Mouse (Mus musculus) stomach, embryonic 16.5 days (tissue): ENCODE results near the gene Inpp5a. TPM values are rescaled to one million over a fixed set of nuclear protein-coding genes. Genes with fewer than 3 reads are reported as not detected.

Experiments
- ATAC-seq: fragments of 200-750 bp; cut with Nextera tagmentation; 2 replicates; pipeline ENCODE4 v1.8.0; 2017; ENCODE audit warnings: moderate number of reproducible peaks, moderate TSS enrichment; ENCODE audit not compliant: insufficient read depth, low FRiP score
- H3K27ac ChIP-seq: fragments of 300-500 bp; sonication (generic); 2 replicates; pipeline ENCODE4 v1.5.1; 2014; ENCODE audit warnings: low read length
- H3K27me3 ChIP-seq: fragments of 300-500 bp; sonication (generic); 2 replicates; pipeline ENCODE4 v1.6.1; 2014; ENCODE audit warnings: low read length, control low read depth, mixed read lengths; ENCODE audit not compliant: control insufficient read depth, insufficient read depth
- H3K36me3 ChIP-seq: fragments of 300-500 bp; sonication (generic); 2 replicates; pipeline ENCODE4 v1.6.1; 2014; ENCODE audit warnings: low read length; ENCODE audit not compliant: control insufficient read depth, insufficient read depth
- H3K4me1 ChIP-seq: fragments of 300-500 bp; sonication (generic); 2 replicates; pipeline ENCODE4 v1.6.1; 2014; ENCODE audit warnings: low read length, control low read depth, mixed read lengths; ENCODE audit not compliant: control insufficient read depth, insufficient read depth
- H3K4me2 ChIP-seq: fragments of 300-500 bp; sonication (generic); 2 replicates; pipeline ENCODE4 v1.6.1; 2014; ENCODE audit warnings: low read depth, low read length, mixed read lengths
- H3K4me3 ChIP-seq: fragments of 300-500 bp; sonication (generic); replicated peaks from 2 replicates; pipeline ENCODE4 v1.5.1; 2014; ENCODE audit warnings: mild to moderate bottlenecking, low read length
- H3K9ac ChIP-seq: fragments of 300-500 bp; sonication (generic); 2 replicates; pipeline ENCODE4 v1.6.1; 2014; ENCODE audit warnings: low read length
- H3K9me3 ChIP-seq: fragments of 300-500 bp; sonication (generic); replicated peaks from 2 replicates; pipeline ENCODE4 v1.6.1; 2016; ENCODE audit warnings: low read length, control low read depth; ENCODE audit not compliant: control insufficient read depth
- WGBS: fragments of 180-500 bp; shearing (Covaris S2); extraction: QIAGEN DNeasy Blood & Tissue Kit; methylation state at CpG from one replicate; pipeline ENCODE4 v1.1.7; 2014; 5-methylcytosine and 5-hydroxymethylcytosine counted together
- polyA plus RNA-seq: library from polyadenylated mRNA; unstranded; fragments of >200 nt; fragmentation: Nextera tagmentation; extraction: Ambion mirVana; gene quantifications from 2 replicates; pipeline ENCODE4 v1.2.1, GENCODE M21; 2015

Gene Inpp5a
- polyA plus RNA-seq, 1 experiment from 2014 or later: 21.3 TPM

GRCm38 (mm10) chr7:139576064-139576686, 187.3 kb downstream of the Inpp5a start:
- no peak for ATAC-seq
- Histone ChIP-seq H3K4me1 (peaks cover 4% of the 10 kb centered on the region; the same call in 1 of the 2 replicates), H3K27me3 (peaks cover 29% of the 10 kb centered on the region), H3K4me3 (no peak overlapping the region), H3K9me3 (no peaks in the 10 kb centered on the region), H3K9ac (no peak overlapping the region), H3K4me2 (no peak overlapping the region), H3K36me3 (peaks cover 9% of the 10 kb centered on the region; the same call in 1 of the 2 replicates), H3K27ac (no peak overlapping the region)
- WGBS: 66% methylated on average over 16 of the region's 16 CpGs

- no peaks in the 10 kb centered on the region for H3K9me3 ChIP-seq
- 0 out of 2 replicates have a peak overlapping the region, but pooled peaks have one; percentile 6 for H3K4me2 ChIP-seq
- WGBS: 79% methylated on average over 21 of the region's 21 CpGs
- H3K27ac ChIP-seq: no peak overlapping the region
- ATAC-seq: no peak
- H3K9ac ChIP-seq: no peak overlapping the region
- peaks cover 21% of the 10 kb centered on the region for H3K4me1 ChIP-seq
- peaks cover 61% of the 10 kb centered on the region for H3K27me3 ChIP-seq
- H3K4me3 ChIP-seq: no peak overlapping the region
- 0 out of 2 replicates have a peak, but pooled peaks cover 9% of the 10 kb centered on the region for H3K36me3 ChIP-seq
Measured at GRCm38 (mm10) chr7:139579261-139579905, 190.5 kb downstream of the Inpp5a start.

DNA sequence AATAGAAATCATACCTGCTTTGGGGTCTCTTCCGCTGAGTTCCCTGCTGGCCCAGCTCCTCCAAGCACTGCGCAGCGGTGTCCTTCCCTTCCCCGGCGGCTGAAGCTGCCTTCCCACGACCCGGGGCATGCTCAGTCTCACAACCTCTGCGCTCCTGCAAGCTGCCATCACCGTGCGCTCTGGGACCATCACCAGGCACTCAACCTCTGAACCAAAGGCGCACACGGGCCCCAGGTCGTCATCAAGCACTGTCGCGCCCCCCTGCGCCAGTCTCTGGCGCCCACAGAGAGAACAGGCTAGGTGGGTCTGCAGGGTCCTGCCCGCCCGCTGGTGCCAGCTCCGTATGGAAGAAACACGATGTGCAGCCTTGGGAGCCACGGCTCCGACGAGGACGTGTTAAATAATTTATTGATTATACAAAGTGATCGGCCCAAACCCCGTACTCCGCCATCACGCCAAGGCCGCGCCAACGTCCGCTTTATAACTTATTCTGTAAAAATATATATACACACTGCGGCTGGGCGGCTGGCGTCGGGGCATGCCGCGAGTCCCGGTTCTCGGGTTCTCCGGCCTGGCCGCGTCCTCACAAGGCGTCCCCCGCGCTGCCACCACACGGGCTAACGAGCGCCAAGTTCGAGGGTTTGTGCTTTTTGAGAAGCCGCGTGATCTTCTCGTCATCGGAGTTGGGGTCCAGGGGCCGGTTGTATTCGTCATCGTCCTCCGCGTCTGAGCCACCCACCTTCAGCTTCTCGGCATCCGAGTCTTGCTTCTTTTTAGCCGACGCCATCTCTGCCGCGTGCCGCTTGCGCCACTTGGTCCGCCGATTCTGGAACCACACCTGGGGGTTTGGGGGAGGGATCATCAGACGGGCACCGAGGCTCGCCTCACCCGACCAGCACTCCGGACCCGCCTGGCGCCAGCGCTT, 192.2 kb downstream of the Inpp5a start:
- 4% methylated on average over 78 of the region's 78 CpGs for WGBS
- Histone ChIP-seq H3K4me1 (peaks cover 27% of the 10 kb centered on the region), H3K9ac (peak overlapping the region; percentile 41; the same call in 1 of the 2 replicates), H3K27me3 (peaks cover 78% of the 10 kb centered on the region), H3K27ac (no peak overlapping the region), H3K4me2 (peak overlapping the region; percentile 52), H3K9me3 (no peaks in the 10 kb centered on the region), H3K36me3 (0 out of 2 replicates have a peak, but pooled peaks cover 2% of the 10 kb centered on the region), H3K4me3 (peak overlapping the region; percentile 44)
- no peak for ATAC-seq

DNA sequence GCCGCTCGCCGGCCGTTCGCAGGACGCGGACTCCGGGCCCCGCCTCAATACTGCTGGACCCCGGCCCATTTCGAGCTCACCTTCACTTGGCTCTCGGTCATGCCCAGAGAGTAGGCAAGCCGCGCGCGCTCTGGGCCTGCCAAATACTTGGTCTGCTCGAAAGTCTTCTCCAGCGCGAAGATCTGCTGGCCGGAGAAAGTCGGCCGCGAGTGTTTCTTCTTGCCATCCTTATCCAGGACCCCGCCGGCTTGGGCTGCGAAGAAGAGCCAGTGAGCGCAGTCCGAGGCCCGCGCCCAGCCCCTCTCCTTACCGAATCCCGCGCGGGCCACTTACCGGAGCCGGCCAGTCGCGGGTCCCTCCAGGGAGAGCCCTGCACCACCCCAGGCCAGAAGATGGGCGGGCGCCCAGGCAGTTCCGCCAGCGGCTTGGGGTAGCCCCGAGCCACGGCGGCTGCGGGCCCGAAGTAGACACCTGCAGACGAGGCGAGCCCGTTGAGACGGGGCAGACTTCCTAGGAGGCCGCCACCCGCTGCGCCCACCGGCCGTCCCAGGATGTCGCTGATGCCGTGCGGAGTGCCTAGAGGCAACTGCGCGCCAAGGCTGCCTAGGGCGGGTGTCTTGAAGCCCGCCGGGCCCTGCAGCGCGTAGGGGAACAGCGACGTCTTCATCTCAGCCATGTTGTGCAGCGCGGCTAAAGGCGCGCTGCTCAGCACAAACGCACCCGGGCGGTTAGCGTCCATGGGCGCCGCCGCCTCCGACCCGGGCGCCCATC, 193.1 kb downstream of the Inpp5a start:
- H3K4me2 ChIP-seq: peak overlapping the region; percentile 52
- peaks cover 87% of the 10 kb centered on the region for H3K27me3 ChIP-seq
- ATAC-seq: no peak
- no peaks in the 10 kb centered on the region for H3K9me3 ChIP-seq
- H3K36me3 ChIP-seq: 0 out of 2 replicates have a peak, but pooled peaks cover 2% of the 10 kb centered on the region
- WGBS: under 1% methylated on average over 82 of the region's 82 CpGs
- peak overlapping the region; percentile 44 for H3K4me3 ChIP-seq
- peaks cover 27% of the 10 kb centered on the region for H3K4me1 ChIP-seq
- H3K9ac ChIP-seq: peak overlapping the region; percentile 63
- no peak overlapping the region for H3K27ac ChIP-seq

- peaks cover 27% of the 10 kb centered on the region for H3K4me1 ChIP-seq
- WGBS: 1% methylated on average over 55 of the region's 56 CpGs
- ATAC-seq: peak; percentile 63
- H3K9me3 ChIP-seq: no peaks in the 10 kb centered on the region
- 0 out of 2 replicates have a peak, but pooled peaks cover 2% of the 10 kb centered on the region for H3K36me3 ChIP-seq
- H3K4me3 ChIP-seq: peak within 1 kb of the TSS; percentile 44
- H3K27me3 ChIP-seq: peaks cover 93% of the 10 kb centered on the region
- peak within 1 kb of the TSS; percentile 52 for H3K4me2 ChIP-seq
- no peak within 1 kb of the TSS for H3K27ac ChIP-seq
- peak within 1 kb of the TSS; percentile 63 for H3K9ac ChIP-seq
Measured at GRCm38 (mm10) chr7:139582595-139582994, 193.7 kb downstream of the Inpp5a start, which contains the start of gene Nkx6-2. TSS of gene Nkx6-2 (minus strand) at chr7:139582797.

GRCm38 (mm10) chr7:139583094-139583737, 194.3 kb downstream of the Inpp5a start:
- Histone ChIP-seq H3K27me3 (peaks cover 96% of the 10 kb centered on the region), H3K36me3 (0 out of 2 replicates have a peak, but pooled peaks cover 2% of the 10 kb centered on the region), H3K4me3 (peak overlapping the region; percentile 44), H3K9me3 (no peaks in the 10 kb centered on the region), H3K4me2 (peak overlapping the region; percentile 52; the same call in 1 of the 2 replicates), H3K9ac (no peak overlapping the region), H3K27ac (no peak overlapping the region), H3K4me1 (peaks cover 27% of the 10 kb centered on the region)
- ATAC-seq: no peak
- WGBS: 29% methylated on average over 17 of the region's 17 CpGs

DNA sequence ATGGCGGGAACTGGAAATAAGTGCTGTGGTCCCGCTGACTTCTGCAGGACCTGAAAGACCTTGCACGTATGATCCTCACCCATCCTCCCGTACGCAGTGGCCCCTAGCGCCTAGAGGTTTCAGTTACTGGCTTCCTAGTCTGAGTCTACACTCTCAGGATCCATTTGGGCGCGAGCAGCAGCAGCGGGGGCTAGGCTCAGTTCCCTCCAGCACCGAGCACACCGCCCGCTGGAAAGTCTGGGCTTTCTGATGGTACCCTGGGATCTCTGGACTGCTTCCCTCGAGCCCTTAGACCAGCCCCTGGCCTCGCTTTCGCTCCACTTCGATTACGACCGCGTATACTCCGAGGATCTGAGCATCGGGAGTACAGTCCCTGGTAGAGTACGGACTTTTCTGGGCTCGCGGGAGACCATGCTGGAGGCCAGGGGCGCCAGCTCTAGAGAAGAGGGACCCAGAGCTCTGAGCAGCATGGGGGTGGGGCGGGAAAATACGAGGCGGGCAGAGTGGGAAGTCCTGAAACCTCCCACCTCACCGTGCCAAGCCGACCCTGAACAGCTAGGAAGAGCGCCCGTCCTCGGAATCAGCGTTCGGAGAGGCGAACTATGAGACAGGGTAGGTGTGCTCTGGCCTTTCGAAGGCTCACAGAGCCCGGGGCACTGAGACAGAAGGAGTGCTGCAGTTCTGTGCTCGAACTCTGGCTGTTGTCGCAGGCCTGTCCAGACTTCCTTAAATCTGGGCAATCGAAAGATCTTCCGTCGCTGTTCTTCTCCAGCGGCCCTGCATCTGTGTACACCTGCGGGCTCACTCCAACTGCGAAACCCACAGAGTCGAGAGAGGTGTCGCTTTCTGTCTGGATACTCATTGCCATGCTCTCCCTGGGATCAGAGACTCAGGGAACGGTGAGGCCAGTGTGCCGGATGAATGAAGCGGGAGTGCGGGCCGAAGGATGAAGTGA, 195.6 kb downstream of the Inpp5a start:
- Histone ChIP-seq H3K4me1 (peaks cover 27% of the 10 kb centered on the region), H3K4me2 (peak overlapping the region; percentile 20), H3K36me3 (0 out of 2 replicates have a peak, but pooled peaks cover under 1% of the 10 kb centered on the region), H3K4me3 (peak overlapping the region; percentile 19), H3K9ac (peak overlapping the region; percentile 33; the same call in 1 of the 2 replicates), H3K27me3 (peaks cover 87% of the 10 kb centered on the region), H3K27ac (no peak overlapping the region), H3K9me3 (no peaks in the 10 kb centered on the region)
- 3% methylated on average over 53 of the region's 53 CpGs for WGBS
- ATAC-seq: no peak
